Mouse (Mus musculus) limb, embryonic 12.5 days (tissue): ENCODE data around the gene Alkbh1. TPM values are rescaled to one million over a fixed set of nuclear protein-coding genes. Genes with fewer than 3 reads are reported as not detected.

Experiments
- ATAC-seq: fragments of 200-750 bp; cut with Nextera tagmentation; 2 replicates; pipeline ENCODE4 v1.8.0; 2017; ENCODE audit warnings: low read depth, moderate TSS enrichment; ENCODE audit not compliant: insufficient number of reproducible peaks, insufficient read depth, low FRiP score, low TSS enrichment
- H3K27ac ChIP-seq: fragments of 300-500 bp; sonication (generic); 2 replicates; pipeline ENCODE4 v1.5.1; 2016; ENCODE audit warnings: mild to moderate bottlenecking, moderate library complexity
- H3K27me3 ChIP-seq: fragments of 300-500 bp; sonication (generic); 2 replicates; pipeline ENCODE4 v1.6.1; 2016; ENCODE audit warnings: mild to moderate bottlenecking, moderate library complexity
- H3K36me3 ChIP-seq: fragments of 300-500 bp; sonication (generic); 2 replicates; pipeline ENCODE4 v1.6.1; 2016; ENCODE audit warnings: mild to moderate bottlenecking, moderate library complexity
- H3K4me1 ChIP-seq: fragments of 300-500 bp; sonication (generic); replicated peaks from 2 replicates; pipeline ENCODE4 v1.6.1; 2016
- H3K4me2 ChIP-seq: fragments of 300-500 bp; sonication (generic); 2 replicates; pipeline ENCODE4 v1.6.1; 2016; ENCODE audit warnings: mild to moderate bottlenecking, moderate library complexity
- H3K4me3 ChIP-seq: fragments of 300-500 bp; sonication (generic); replicated peaks from 2 replicates; pipeline ENCODE4 v1.5.1; 2016; ENCODE audit warnings: mild to moderate bottlenecking
- H3K9ac ChIP-seq: fragments of 300-500 bp; sonication (generic); replicated peaks from 2 replicates; pipeline ENCODE4 v1.6.1; 2016; ENCODE audit warnings: mild to moderate bottlenecking, moderate library complexity
- H3K9me3 ChIP-seq: fragments of 300-500 bp; sonication (generic); 2 replicates; pipeline ENCODE4 v1.6.1; 2016; ENCODE audit warnings: mild to moderate bottlenecking, moderate library complexity
- WGBS: fragments of 180-500 bp; shearing (Covaris S2); methylation state at CpG from one replicate; pipeline ENCODE4 v1.1.7; 2016; 5-methylcytosine and 5-hydroxymethylcytosine counted together
- polyA plus RNA-seq: library from polyadenylated mRNA; unstranded; fragments of >200 nt; fragmentation: Nextera tagmentation; extraction: Ambion mirVana; gene quantifications from 2 replicates; pipeline ENCODE4 v1.2.1, GENCODE M21; 2016

Gene Alkbh1
- polyA plus RNA-seq, 1 experiment from 2014 or later = 76.7 TPM

DNA sequence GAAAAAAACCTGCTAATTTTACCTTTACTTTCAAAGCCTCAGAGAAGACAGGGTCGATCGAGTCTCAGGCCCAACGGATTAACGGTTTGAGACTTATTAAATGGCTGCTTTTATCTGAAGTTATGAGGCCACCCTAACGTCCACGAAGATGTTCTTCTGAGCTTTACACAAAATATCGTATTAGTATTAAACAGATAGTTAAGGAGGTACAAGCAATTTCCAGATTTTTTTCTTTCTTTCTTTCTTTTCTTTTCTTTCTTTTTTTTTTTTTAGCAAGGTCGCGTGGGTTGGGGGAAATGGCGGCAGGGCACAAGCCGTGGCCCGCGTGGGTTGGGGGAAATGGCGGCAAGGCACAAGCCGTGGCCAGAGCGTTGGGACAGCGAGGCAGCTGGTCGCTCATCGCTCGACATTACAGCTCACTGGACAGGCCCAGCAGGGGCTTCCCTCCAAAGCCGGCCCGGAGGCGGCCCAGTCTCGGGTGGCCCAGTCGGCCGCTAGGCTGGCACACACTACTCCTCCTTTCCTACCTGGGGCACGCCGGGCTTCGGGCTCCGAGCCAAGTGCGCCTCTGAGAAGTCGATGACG lies 610 bp downstream of the Alkbh1 start:
- WGBS = under 1% methylated on average over 32 of the region's 33 CpGs
- peaks cover 19% of the 10 kb centered on the region for H3K4me1 ChIP-seq
- H3K9me3 ChIP-seq = no peaks in the 10 kb centered on the region
- no peaks in the 10 kb centered on the region for H3K27me3 ChIP-seq
- H3K36me3 ChIP-seq = peaks cover 58% of the 10 kb centered on the region
- peak overlapping the region; percentile 94 for H3K4me3 ChIP-seq
- H3K27ac ChIP-seq = peak overlapping the region; percentile 89
- H3K4me2 ChIP-seq = peak overlapping the region; percentile 75
- peak overlapping the region; percentile 90 for H3K9ac ChIP-seq
- ATAC-seq = peak; percentile 81

DNA sequence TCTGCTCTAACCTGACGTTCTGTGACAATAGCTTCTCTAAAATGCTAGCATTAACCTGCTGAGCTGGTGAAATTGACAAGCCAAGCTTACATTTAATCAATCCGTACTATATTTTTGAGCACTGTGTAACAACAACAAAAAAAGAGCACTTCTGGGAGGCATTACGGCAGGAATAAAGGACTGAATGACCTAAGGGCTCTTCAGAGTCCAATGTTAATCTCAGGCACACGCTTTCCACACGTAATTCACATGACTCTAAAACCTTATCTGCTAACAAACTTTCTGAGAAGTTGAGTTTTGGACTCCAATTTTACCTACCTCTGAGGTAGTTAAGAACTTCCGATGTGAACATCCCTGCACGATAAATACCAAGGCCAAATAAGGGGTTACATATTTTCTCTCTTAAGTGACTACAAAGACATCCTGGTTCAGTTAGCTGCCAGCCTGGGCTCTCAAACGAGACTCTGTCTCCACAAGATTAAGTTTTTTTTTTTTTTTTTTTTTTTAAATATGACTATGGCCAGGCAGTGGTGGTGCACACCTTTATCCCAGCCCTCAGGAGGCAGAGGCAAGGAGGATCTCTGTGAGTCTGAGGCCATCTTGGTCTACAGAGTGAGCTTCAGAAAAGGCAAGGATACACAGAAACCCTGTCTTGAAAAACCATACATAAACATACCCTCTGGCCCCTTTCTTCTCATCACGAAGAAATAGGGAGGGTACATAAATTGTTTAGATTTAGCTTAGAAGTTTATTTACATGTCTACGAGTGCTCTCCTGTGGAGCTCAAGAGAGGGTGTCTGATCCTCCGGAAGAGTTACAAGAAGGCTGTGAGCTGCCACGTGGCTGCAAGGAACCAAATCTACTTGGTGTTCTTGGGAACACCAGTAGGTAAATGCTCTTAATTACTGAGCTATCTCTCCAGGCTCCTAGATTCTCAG lies 1.4 kb downstream of the Alkbh1 start:
- H3K4me2 ChIP-seq = peak overlapping the region; percentile 75
- H3K4me3 ChIP-seq = peak overlapping the region; percentile 94
- no peak overlapping the region for H3K27ac ChIP-seq
- WGBS = 28% methylated on average over 12 of the region's 12 CpGs
- H3K9ac ChIP-seq = peak overlapping the region; percentile 90
- H3K9me3 ChIP-seq = no peaks in the 10 kb centered on the region
- peaks cover 58% of the 10 kb centered on the region for H3K36me3 ChIP-seq
- no peak for ATAC-seq
- peaks cover 19% of the 10 kb centered on the region for H3K4me1 ChIP-seq
- no peaks in the 10 kb centered on the region for H3K27me3 ChIP-seq

DNA sequence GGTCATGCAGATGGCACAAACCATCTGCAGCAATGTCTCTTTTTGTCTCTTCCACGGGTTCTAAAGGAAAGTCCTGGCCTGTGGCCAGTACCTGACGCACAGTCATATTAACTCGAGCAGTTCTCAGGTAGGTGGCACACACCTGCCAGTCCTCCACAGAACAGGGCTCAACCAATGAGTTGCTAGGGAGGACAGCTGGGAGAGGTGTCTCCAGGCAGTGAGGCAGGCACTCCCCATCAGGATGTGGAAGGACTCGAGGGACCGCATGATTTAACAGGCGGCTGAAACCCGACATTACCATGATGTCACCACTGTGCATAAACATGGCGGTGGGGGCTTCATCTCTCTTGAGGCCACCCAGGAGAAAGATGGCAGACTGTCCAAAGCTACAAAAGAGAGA lies 14.9 kb downstream of the Alkbh1 start:
- ATAC-seq = no peak
- Histone ChIP-seq H3K4me3 (no peak overlapping the region), H3K4me1 (no peaks in the 10 kb centered on the region), H3K27me3 (no peaks in the 10 kb centered on the region), H3K9me3 (no peaks in the 10 kb centered on the region), H3K36me3 (peaks cover 93% of the 10 kb centered on the region), H3K9ac (no peak overlapping the region), H3K4me2 (no peak overlapping the region), H3K27ac (no peak overlapping the region)
- 80% methylated on average over 8 of the region's 8 CpGs for WGBS

DNA sequence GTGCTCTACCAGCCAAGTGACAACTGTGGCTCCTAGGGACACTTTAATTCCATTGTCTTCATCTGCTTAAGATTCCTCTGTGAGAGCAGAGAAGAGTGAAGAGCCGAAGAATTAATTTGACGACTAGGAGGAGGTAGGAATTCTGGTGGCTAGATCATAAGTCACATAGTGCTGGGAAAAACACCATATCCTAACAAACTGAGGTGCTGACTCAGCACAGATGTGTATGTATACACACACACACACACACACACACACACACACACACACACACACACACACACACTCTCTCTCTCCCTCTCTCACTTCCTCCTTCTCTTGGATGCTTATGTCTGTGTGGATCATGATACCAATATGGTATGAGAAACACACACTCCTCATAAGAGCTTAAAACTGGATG lies 15.5 kb downstream of the Alkbh1 start:
- 88% methylated on average over 2 of the region's 2 CpGs for WGBS
- Histone ChIP-seq H3K27ac (no peak overlapping the region), H3K4me1 (no peaks in the 10 kb centered on the region), H3K4me3 (no peak overlapping the region), H3K27me3 (no peaks in the 10 kb centered on the region), H3K9me3 (no peaks in the 10 kb centered on the region), H3K36me3 (peaks cover 93% of the 10 kb centered on the region), H3K9ac (no peak overlapping the region), H3K4me2 (no peak overlapping the region)
- no peak for ATAC-seq

DNA sequence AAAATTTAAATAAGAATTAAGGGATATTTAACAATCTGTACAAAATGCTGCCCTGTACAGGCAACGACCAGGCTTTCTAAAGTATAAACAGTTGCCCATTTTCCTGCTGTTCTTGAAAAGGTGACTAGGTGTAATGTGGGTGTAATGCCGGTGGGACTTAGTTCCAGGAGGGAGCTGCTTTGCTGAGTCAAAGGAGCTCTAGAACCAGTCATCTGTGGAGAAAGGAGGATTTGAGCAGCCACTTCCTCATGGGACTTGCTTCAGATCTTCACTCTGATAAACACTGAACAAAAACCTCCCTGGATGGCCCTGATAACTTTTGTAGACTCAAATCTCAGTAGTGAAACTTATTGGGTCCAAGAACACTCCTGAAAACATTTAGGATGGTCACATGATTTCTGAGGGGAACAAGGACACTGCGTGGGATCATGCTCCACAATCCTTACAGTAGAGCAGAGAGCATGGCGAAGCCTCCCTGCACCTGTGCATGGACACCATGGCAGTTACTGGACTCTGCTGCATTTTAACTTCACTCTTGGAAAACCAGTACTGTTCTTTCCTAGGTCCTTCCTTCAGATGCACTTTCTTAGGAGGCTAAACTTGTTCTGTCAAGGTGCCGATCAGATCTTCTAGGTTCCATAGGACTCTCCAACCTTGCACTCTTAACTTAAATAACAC lies 17.3 kb downstream of the Alkbh1 start:
- ATAC-seq = no peak
- Histone ChIP-seq H3K4me2 (no peak overlapping the region), H3K27me3 (no peaks in the 10 kb centered on the region), H3K4me3 (no peak overlapping the region), H3K9ac (no peak overlapping the region), H3K4me1 (no peaks in the 10 kb centered on the region), H3K36me3 (peaks cover 84% of the 10 kb centered on the region), H3K27ac (no peak overlapping the region), H3K9me3 (no peaks in the 10 kb centered on the region)
- 93% methylated on average over 5 of the region's 5 CpGs for WGBS

DNA sequence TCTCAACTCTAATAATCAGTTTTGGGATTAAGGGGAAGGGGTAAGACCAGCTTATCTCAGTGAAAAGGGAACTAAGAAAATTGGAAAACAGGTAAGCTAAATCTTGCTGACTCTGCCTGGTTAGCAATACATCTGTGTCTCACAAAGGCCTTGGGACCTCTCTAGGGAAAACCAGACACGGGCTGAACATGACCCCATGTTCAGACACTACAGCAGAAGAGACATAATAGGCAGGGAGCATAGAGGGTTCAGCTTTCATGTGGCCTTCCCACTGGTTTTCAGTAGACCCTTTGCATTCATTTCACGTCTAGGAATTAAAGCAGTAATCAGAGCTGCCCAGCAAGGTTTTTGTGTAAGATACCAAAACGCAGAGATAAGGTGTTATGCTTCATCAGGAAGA lies 19.3 kb downstream of the Alkbh1 start:
- H3K9ac ChIP-seq = no peak overlapping the region
- WGBS = 47% methylated on average over 3 of the region's 3 CpGs
- no peaks in the 10 kb centered on the region for H3K27me3 ChIP-seq
- H3K4me1 ChIP-seq = no peaks in the 10 kb centered on the region
- H3K4me2 ChIP-seq = no peak overlapping the region
- peaks cover 65% of the 10 kb centered on the region for H3K36me3 ChIP-seq
- no peak overlapping the region for H3K4me3 ChIP-seq
- ATAC-seq = no peak
- no peaks in the 10 kb centered on the region for H3K9me3 ChIP-seq
- H3K27ac ChIP-seq = no peak overlapping the region

GRCm38 (mm10) chr12:87423700-87424099 lies 20.1 kb downstream of the Alkbh1 start:
- Histone ChIP-seq H3K9me3 (no peaks in the 10 kb centered on the region), H3K27ac (no peak overlapping the region), H3K4me3 (no peak overlapping the region), H3K36me3 (peaks cover 57% of the 10 kb centered on the region), H3K4me1 (no peaks in the 10 kb centered on the region), H3K4me2 (no peak overlapping the region), H3K9ac (no peak overlapping the region), H3K27me3 (no peaks in the 10 kb centered on the region)
- WGBS = 69% methylated on average over 1 of the region's 1 CpGs
- ATAC-seq = no peak

DNA sequence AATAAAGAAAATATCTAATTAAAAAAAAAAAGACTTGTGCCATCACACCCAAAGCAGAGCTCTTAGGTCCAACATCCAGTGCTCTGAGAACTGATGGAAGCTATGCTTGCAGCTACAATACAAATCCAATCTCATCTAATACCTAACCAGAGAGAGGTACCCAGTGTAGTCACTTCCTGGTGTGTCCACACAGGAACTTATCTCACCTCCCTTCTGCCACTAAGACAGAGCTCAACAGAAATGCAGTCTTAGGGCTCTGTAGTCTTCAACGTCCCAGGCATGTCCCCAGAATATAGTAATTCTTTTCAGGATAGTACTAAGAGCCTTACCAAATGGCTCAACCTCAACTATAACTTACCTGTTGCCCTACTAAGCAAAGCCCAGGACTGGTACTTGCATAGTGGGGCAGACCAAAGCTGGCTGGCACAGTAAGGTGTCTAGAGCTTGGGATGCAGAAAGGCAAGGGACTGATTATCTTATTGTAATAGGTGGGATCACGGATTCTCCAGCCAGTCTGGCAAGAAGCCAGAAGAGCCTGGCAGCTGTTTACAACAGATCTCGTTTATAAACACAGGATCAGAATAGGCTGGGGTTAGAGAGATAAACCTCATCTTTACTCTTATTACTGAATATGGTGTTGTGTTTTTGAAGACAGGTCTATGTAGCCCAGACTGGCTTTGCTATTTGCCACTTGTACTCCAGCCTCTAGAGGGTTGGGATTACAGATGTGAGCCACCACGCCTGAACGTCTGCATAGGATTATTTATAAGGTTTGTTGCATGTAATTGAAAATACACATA lies 21.9 kb downstream of the Alkbh1 start:
- Histone ChIP-seq H3K27me3 (no peaks in the 10 kb centered on the region), H3K9me3 (no peaks in the 10 kb centered on the region), H3K4me1 (no peaks in the 10 kb centered on the region), H3K27ac (no peak overlapping the region), H3K9ac (no peak overlapping the region), H3K4me3 (no peak overlapping the region), H3K4me2 (no peak overlapping the region), H3K36me3 (peaks cover 39% of the 10 kb centered on the region)
- 80% methylated on average over 5 of the region's 5 CpGs for WGBS
- ATAC-seq = no peak

DNA sequence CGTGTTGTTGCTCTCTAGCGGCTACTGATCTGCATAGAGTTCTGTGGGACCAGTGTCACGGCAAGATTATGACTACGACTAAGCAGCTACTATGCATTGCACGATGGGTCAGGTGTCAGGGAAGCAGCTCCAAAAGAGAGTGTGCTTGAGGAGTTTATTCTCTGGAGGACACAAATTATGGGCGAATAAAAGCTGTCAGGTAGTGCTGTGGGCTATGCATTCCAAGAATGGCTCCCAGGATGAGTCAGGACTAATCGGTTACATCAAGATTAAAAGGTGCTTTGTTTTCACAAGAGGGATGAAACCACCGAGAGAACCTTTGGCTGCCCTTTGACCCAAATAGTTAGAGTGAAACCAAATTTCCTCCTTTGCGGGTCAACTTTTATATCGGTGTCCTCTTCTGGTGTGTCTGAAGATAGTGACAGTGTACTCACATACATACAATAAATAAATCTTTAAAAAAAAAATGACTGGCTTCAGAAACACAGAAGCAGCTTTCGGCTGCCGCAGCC lies 23.8 kb downstream of the Alkbh1 start:
- no peaks in the 10 kb centered on the region for H3K27me3 ChIP-seq
- no peak overlapping the region for H3K4me3 ChIP-seq
- no peak overlapping the region for H3K4me2 ChIP-seq
- H3K27ac ChIP-seq = no peak overlapping the region
- 77% methylated on average over 12 of the region's 12 CpGs for WGBS
- no peak overlapping the region for H3K9ac ChIP-seq
- H3K36me3 ChIP-seq = peaks cover 24% of the 10 kb centered on the region
- no peaks in the 10 kb centered on the region for H3K9me3 ChIP-seq
- ATAC-seq = no peak
- no peaks in the 10 kb centered on the region for H3K4me1 ChIP-seq

DNA sequence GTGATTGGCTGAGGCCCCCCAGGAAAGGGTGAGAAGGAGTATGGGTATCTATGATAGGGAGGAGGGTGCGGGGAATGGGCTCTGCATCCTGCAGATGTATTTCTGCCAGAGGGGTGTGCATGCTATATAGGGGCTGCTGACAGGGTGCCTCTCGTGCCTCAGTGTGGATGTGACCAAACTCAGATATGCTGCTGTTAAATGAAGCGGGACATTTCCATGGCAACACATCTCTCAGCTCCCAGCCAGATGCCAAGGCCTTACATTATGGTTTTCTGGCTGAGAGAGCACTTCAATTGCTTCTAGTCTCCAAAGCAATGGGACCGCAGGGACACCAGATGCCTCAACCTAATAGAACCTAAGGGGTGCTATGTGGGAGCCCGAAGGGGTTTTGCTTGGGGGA lies 24.9 kb downstream of the Alkbh1 start:
- no peaks in the 10 kb centered on the region for H3K4me1 ChIP-seq
- H3K36me3 ChIP-seq = peaks cover 15% of the 10 kb centered on the region; the same call in 1 of the 2 replicates
- no peak for ATAC-seq
- no peaks in the 10 kb centered on the region for H3K27me3 ChIP-seq
- 81% methylated on average over 5 of the region's 5 CpGs for WGBS
- no peaks in the 10 kb centered on the region for H3K9me3 ChIP-seq
- H3K9ac ChIP-seq = no peak overlapping the region
- H3K4me3 ChIP-seq = no peak overlapping the region
- no peak overlapping the region for H3K4me2 ChIP-seq
- no peak overlapping the region for H3K27ac ChIP-seq
